Mouse (Mus musculus): ENCODE results near the gene Tpsg1.

Tpsg1 gene

GRCm38 (mm10) chr17:25368973-25369372 lies at the start of gene Tpsg1:
Gene Tpsg1 (plus strand): TSS chr17:25369273.
- no peak for DNase-seq (ENCODE audit: low spot score in 2 of 2)

- DNase-seq (ENCODE audit: low spot score in 2 of 2) = no peak
Observed at GRCm38 (mm10) chr17:25320819-25321218, 48.3 kb upstream of the Tpsg1 start.

GRCm38 (mm10) chr17:25322930-25323329 lies 46.1 kb upstream of the Tpsg1 start:
- DNase-seq (ENCODE audit: low spot score in 2 of 2) = no peak

GRCm38 (mm10) chr17:25332321-25332720 lies 36.8 kb upstream of the Tpsg1 start:
- no peak for DNase-seq (ENCODE audit: low spot score in 2 of 2)

- DNase-seq (ENCODE audit: low spot score in 2 of 2) = peak; percentile 60 to 78
Observed at GRCm38 (mm10) chr17:25333943-25334342, 35.1 kb upstream of the Tpsg1 start.

GRCm38 (mm10) chr17:25338218-25338617 lies 30.9 kb upstream of the Tpsg1 start:
- no peak for DNase-seq (ENCODE audit: low spot score in 2 of 2)

GRCm38 (mm10) chr17:25340003-25340402 lies 29.1 kb upstream of the Tpsg1 start:
- DNase-seq (ENCODE audit: low spot score in 2 of 2) = no peak

- DNase-seq (ENCODE audit: low spot score in 2 of 2) = no peak
Observed at GRCm38 (mm10) chr17:25341490-25341889, 27.6 kb upstream of the Tpsg1 start.

GRCm38 (mm10) chr17:25345462-25345861 lies 23.6 kb upstream of the Tpsg1 start, which contains the start of gene Tpsab1:
Gene Tpsab1 (minus strand): TSS chr17:25345562.
- no peak for DNase-seq (ENCODE audit: low spot score in 2 of 2)

- DNase-seq (ENCODE audit: low spot score in 2 of 2) = no peak
Observed at GRCm38 (mm10) chr17:25361291-25361690, 7.8 kb upstream of the Tpsg1 start.

- peak in 1 of 2 experiments; percentile 23 for DNase-seq (ENCODE audit: low spot score in 2 of 2)
Observed at GRCm38 (mm10) chr17:25363726-25364125, 5.3 kb upstream of the Tpsg1 start.

- DNase-seq (ENCODE audit: low spot score in 2 of 2) = no peak
Observed at GRCm38 (mm10) chr17:25366005-25366404, 3.1 kb upstream of the Tpsg1 start, which contains the start of gene Tpsb2. Gene Tpsb2 (plus strand): TSS chr17:25366305.

GRCm38 (mm10) chr17:25372491-25372890 lies 3.4 kb downstream of the Tpsg1 start:
- no peak for DNase-seq (ENCODE audit: low spot score in 2 of 2)

GRCm38 (mm10) chr17:25374011-25374410 lies 4.9 kb downstream of the Tpsg1 start:
- no peak for DNase-seq (ENCODE audit: low spot score in 2 of 2)

GRCm38 (mm10) chr17:25394526-25394925 lies 25.5 kb downstream of the Tpsg1 start:
- no peak for DNase-seq (ENCODE audit: low spot score in 2 of 2)

- DNase-seq (ENCODE audit: low spot score in 2 of 2) = peak; percentile 82 to 88
Observed at GRCm38 (mm10) chr17:25397804-25398519, 28.9 kb downstream of the Tpsg1 start.

- DNase-seq (ENCODE audit: low spot score in 2 of 2) = no peak
Observed at GRCm38 (mm10) chr17:25398520-25398838, 29.4 kb downstream of the Tpsg1 start.

GRCm38 (mm10) chr17:25400443-25400842 lies 31.4 kb downstream of the Tpsg1 start:
- no peak for DNase-seq (ENCODE audit: low spot score in 2 of 2)

GRCm38 (mm10) chr17:25401491-25401890 lies 32.4 kb downstream of the Tpsg1 start:
- DNase-seq (ENCODE audit: low spot score in 2 of 2) = no peak

GRCm38 (mm10) chr17:25402224-25402623 lies 33.2 kb downstream of the Tpsg1 start:
- DNase-seq (ENCODE audit: low spot score in 2 of 2) = no peak

- DNase-seq (ENCODE audit: low spot score in 2 of 2) = no peak
Observed at GRCm38 (mm10) chr17:25404190-25404589, 35.1 kb downstream of the Tpsg1 start.

GRCm38 (mm10) chr17:25405224-25405895 lies 36.3 kb downstream of the Tpsg1 start:
- DNase-seq (ENCODE audit: low spot score in 2 of 2) = no peak

GRCm38 (mm10) chr17:25406011-25406441 lies 37.0 kb downstream of the Tpsg1 start:
- DNase-seq (ENCODE audit: low spot score in 2 of 2) = no peak
